Mouse (Mus musculus) neutrophil, adult 5-6 weeks (primary cell): ENCODE results near the gene Mier2. TPM values are rescaled to one million over a fixed set of nuclear protein-coding genes. Genes with fewer than 3 reads are reported as not detected.

Source experiments
- ATAC-seq: fragments of 151-379, 151-347 bp; 2 replicates; pipeline ENCODE4 v1.8.0; 2017; ENCODE audit warnings: mild to moderate bottlenecking, moderate TSS enrichment; ENCODE audit not compliant: insufficient number of reproducible peaks, poor library complexity, low FRiP score, severe bottlenecking; ENCODE audit errors: extremely low read depth
- total RNA-seq: library from RNA; stranded (forward); fragments of 200-1000 nt; gene quantifications from 2 replicates; pipeline ENCODE4 v1.2.3, GENCODE M21; 2017

Mier2 gene
- total RNA-seq, 1 experiment from 2014 or later = 21.2 TPM

- ATAC-seq = no peak
Measured at GRCm38 (mm10) chr10:79527453-79527845, 27.6 kb downstream of the Mier2 start.

- ATAC-seq = no peak
Measured at GRCm38 (mm10) chr10:79526661-79527452, 28.1 kb downstream of the Mier2 start.

GRCm38 (mm10) chr10:79525456-79526325 is 29.3 kb downstream of the Mier2 start:
- no peak for ATAC-seq

- ATAC-seq = no peak
Measured at GRCm38 (mm10) chr10:79524433-79524832, 30.6 kb downstream of the Mier2 start.

GRCm38 (mm10) chr10:79506709-79507108 is 48.3 kb downstream of the Mier2 start:
- peak; percentile 56; the same call in 1 of the 2 replicates for ATAC-seq

GRCm38 (mm10) chr10:79502830-79503644 is 52.0 kb downstream of the Mier2 start:
- ATAC-seq = no peak

- ATAC-seq = no peak
Measured at GRCm38 (mm10) chr10:79496701-79497288, 58.2 kb downstream of the Mier2 start.

GRCm38 (mm10) chr10:79495886-79496285 is 59.1 kb downstream of the Mier2 start:
- no peak for ATAC-seq

Other genes starting within 250 kb of the Mier2 start
- 0.12 TPM in 1 of 2 replicates, not detected in the other for gene Vmn2r82, start 198.7 kb downstream of the Mier2 start, total RNA-seq
- gene Vmn2r83, start 86.5 kb downstream of the Mier2 start, total RNA-seq = 0.12 and 0.23 TPM in 2 replicates
- 1.8 and 1.9 TPM in 2 replicates for gene Plpp2, start 21.4 kb downstream of the Mier2 start, total RNA-seq
- gene Theg, start 32.1 kb upstream of the Mier2 start, total RNA-seq = not detected in 2 replicates
- gene C2cd4c, start 58.8 kb upstream of the Mier2 start, total RNA-seq = not detected in 2 replicates
- gene Shc2, start 82.7 kb upstream of the Mier2 start, total RNA-seq = not detected in 2 replicates
- not detected in 2 replicates for gene Odf3l2, start 90.5 kb upstream of the Mier2 start, total RNA-seq
- gene Madcam1, start 109.4 kb upstream of the Mier2 start, total RNA-seq = not detected in 2 replicates
- 16.0 and 16.1 TPM in 2 replicates for gene Tpgs1, start 114.2 kb upstream of the Mier2 start, total RNA-seq
- gene Cdc34, start 127.0 kb upstream of the Mier2 start, total RNA-seq = 90.5 and 95.5 TPM in 2 replicates
- 1.5 and 2.9 TPM in 2 replicates for gene Gzmm, start 133.8 kb upstream of the Mier2 start, total RNA-seq
- gene Bsg, start 149.3 kb upstream of the Mier2 start, total RNA-seq = 105 and 111 TPM in 2 replicates
- gene Hcn2, start 161.4 kb upstream of the Mier2 start, total RNA-seq = not detected in 2 replicates
- gene Polrmt, start 191.4 kb upstream of the Mier2 start, total RNA-seq = 21.9 and 24.6 TPM in 2 replicates
- gene Fgf22, start 199.9 kb upstream of the Mier2 start, total RNA-seq = not detected in 2 replicates
- 12.0 and 15.9 TPM in 2 replicates for gene Rnf126, start 211.8 kb upstream of the Mier2 start, total RNA-seq
- gene Fstl3, start 222.1 kb upstream of the Mier2 start, total RNA-seq = 1.0 and 2.6 TPM in 2 replicates
- 1.1 and 1.2 TPM in 2 replicates for gene Prss57, start 235.8 kb upstream of the Mier2 start, total RNA-seq
- 40.6 and 42.1 TPM in 2 replicates for gene Palm, start 238.4 kb upstream of the Mier2 start, total RNA-seq